7 mouse cellular contexts compared by ENCODE assay signal in genomic region chr2:26628792-26629437, GRCm38 (mm10). TPM values are rescaled to one million over a fixed set of nuclear protein-coding genes. Genes with fewer than 3 reads are reported as not detected.
A peak's percentile ranks its signal among the peaks of the same experiment; 100 is the strongest.
DNase-seq lines count a peak whose midpoint lies in the region; ATAC-seq and TF ChIP-seq lines count a peak whose summit lies in the region.

No protein-coding gene starts in this region.

- peaks cover 15% of the 10 kb centered on the region for H3K4me1 ChIP-seq in lung, embryonic 16.5 days (replicated peaks; ENCODE audit: control insufficient read depth, insufficient read depth, low read length)
- peaks cover 51% of the 10 kb centered on the region for H3K4me1 ChIP-seq in embryonic facial prominence, embryonic 10.5 days
- peaks cover 10% of the 10 kb centered on the region for H3K4me1 ChIP-seq in hindbrain, postnatal 0 days (ENCODE audit: insufficient read depth, low read length)

- no peaks in the 10 kb centered on the region for H3K9me3 ChIP-seq in lung, embryonic 16.5 days (ENCODE audit: control insufficient read depth, low read length)
- no peaks in the 10 kb centered on the region for H3K9me3 ChIP-seq in embryonic facial prominence, embryonic 10.5 days
- no peaks in the 10 kb centered on the region for H3K9me3 ChIP-seq in hindbrain, postnatal 0 days (ENCODE audit: low read length)

- peak overlapping the region; percentile 90 for H3K9ac ChIP-seq in lung, embryonic 16.5 days (ENCODE audit: low read length)
- peak overlapping the region; percentile 92 for H3K9ac ChIP-seq in hindbrain, postnatal 0 days (replicated peaks; ENCODE audit: low read length)

- WGBS in lung, embryonic 16.5 days: 21% methylated on average over 5 of the region's 5 CpGs
- 20% methylated on average over 5 of the region's 5 CpGs for WGBS in embryonic facial prominence, embryonic 10.5 days
- 17% methylated on average over 5 of the region's 5 CpGs for WGBS in hindbrain, postnatal 0 days

- peak overlapping the region; percentile 55 for H3ac ChIP-seq in myocyte (ENCODE audit: control insufficient read depth, insufficient read length)

- TF ChIP-seq POLR2A in myocyte (IDR thresholded peaks at IDR 0.05; ENCODE audit: insufficient read length, low read depth): no peak

- no peak for DNase-seq in lung, postnatal 14 days
- DNase-seq in embryonic facial prominence, embryonic 10.5 days (ENCODE audit: low spot score): peak; percentile 60
- DNase-seq in hindbrain, postnatal 0 days (ENCODE audit: low spot score): no peak
- no peak for DNase-seq in adrenal gland, postnatal 4 days (ENCODE audit: low spot score in 2 of 2)
- no peak for DNase-seq in frontal cortex, postnatal 25 days (ENCODE audit: low spot score in 2 of 2)

- peak overlapping the region; percentile 98 for H3K4me2 ChIP-seq in lung, embryonic 16.5 days (ENCODE audit: low read depth, low read length)
- peak overlapping the region; percentile 98 for H3K4me2 ChIP-seq in hindbrain, postnatal 0 days (ENCODE audit: low read depth, low read length)
- peak overlapping the region; percentile 75 for H3K4me2 ChIP-seq in myocyte (ENCODE audit: low read depth)

- H3K27me3 ChIP-seq in lung, embryonic 16.5 days (ENCODE audit: control insufficient read depth, insufficient read depth, low read depth, low read length): no peaks in the 10 kb centered on the region
- H3K27me3 ChIP-seq in embryonic facial prominence, embryonic 10.5 days (replicated peaks; ENCODE audit: low read depth, poor library complexity, severe bottlenecking): peaks cover 15% of the 10 kb centered on the region; the same call in 1 of the 2 replicates
- no peaks in the 10 kb centered on the region for H3K27me3 ChIP-seq in hindbrain, postnatal 0 days (ENCODE audit: insufficient read depth, low read length)
- H3K27me3 ChIP-seq in myocyte (ENCODE audit: control insufficient read depth, insufficient read depth, insufficient read length): no peaks in the 10 kb centered on the region

- no peak for TF ChIP-seq CTCF in hindbrain, postnatal 0 days (IDR thresholded peaks at IDR 0.05; ENCODE audit: low read depth)

- H3K4me3 ChIP-seq in lung, embryonic 16.5 days (ENCODE audit: low read length): peak overlapping the region; percentile 68
- H3K4me3 ChIP-seq in embryonic facial prominence, embryonic 10.5 days: peak overlapping the region; percentile 86
- peak overlapping the region; percentile 71 for H3K4me3 ChIP-seq in hindbrain, postnatal 0 days (ENCODE audit: low read length)
- H3K4me3 ChIP-seq in myocyte: no peak overlapping the region

- H3K36me3 ChIP-seq in lung, embryonic 16.5 days (ENCODE audit: control insufficient read depth, insufficient read depth, low read length): no peaks in the 10 kb centered on the region
- H3K36me3 ChIP-seq in embryonic facial prominence, embryonic 10.5 days (replicated peaks): peaks cover 30% of the 10 kb centered on the region
- H3K36me3 ChIP-seq in hindbrain, postnatal 0 days (ENCODE audit: insufficient read depth, low read length): no peaks in the 10 kb centered on the region
- H3K36me3 ChIP-seq in myocyte (ENCODE audit: control insufficient read depth, insufficient read depth): no peaks in the 10 kb centered on the region

- H3K79me2 ChIP-seq in myocyte (ENCODE audit: control insufficient read depth, insufficient read depth): no peaks in the 10 kb centered on the region

- H3K27ac ChIP-seq in lung, embryonic 16.5 days (ENCODE audit: low read length): no peak overlapping the region
- peak overlapping the region; percentile 95 for H3K27ac ChIP-seq in embryonic facial prominence, embryonic 10.5 days (replicated peaks)
- peak overlapping the region; percentile 91 for H3K27ac ChIP-seq in hindbrain, postnatal 0 days

- ATAC-seq in lung, embryonic 16.5 days (ENCODE audit: low read depth): peak; percentile 43
- peak; percentile 48 for ATAC-seq in hindbrain, postnatal 0 days

TF ChIP-seq in myocyte, 11 proteins besides CTCF, POLR2A, EP300 and RAD21:
- no peak for TF ChIP-seq MAX (IDR thresholded peaks at IDR 0.05; ENCODE audit: low read depth)
TF ChIP-seq in myocyte: peak in this region for 0.

RNA-seq across cellular contexts. Expression of gene Fam69b, which starts 0.7 kb away (rescaled TPM):
- polyA plus RNA-seq in lung, embryonic 16.5 days (2015; fragmentation: Nextera tagmentation; extraction: Ambion mirVana): 16.5 and 17.1 TPM in 2 replicates
- 39.9 and 43.8 TPM in 2 replicates for polyA plus RNA-seq in embryonic facial prominence, embryonic 10.5 days (2016; fragmentation: Nextera tagmentation; extraction: Ambion mirVana)
- 289 and 302 TPM in 2 replicates for total RNA-seq in hindbrain, postnatal 0 days (2014; rRNA removed)
- polyA plus RNA-seq in hindbrain, postnatal 0 days (2015; fragmentation: Nextera tagmentation; extraction: Ambion mirVana): 129 and 142 TPM in 2 replicates
- polyA plus RNA-seq in myocyte (2012; fragmentation: generic; extraction: Trizol): 2.6 TPM
- total RNA-seq in adrenal gland, postnatal 4 days (2021): 10 to 100 TPM; 11.1 to 11.4 TPM

RNA-seq across cellular contexts. Expression of gene Agpat2, which starts 24.7 kb away (rescaled TPM):
- polyA plus RNA-seq in lung, embryonic 16.5 days (2015; fragmentation: Nextera tagmentation; extraction: Ambion mirVana): 43.0 and 44.8 TPM in 2 replicates
- polyA plus RNA-seq in embryonic facial prominence, embryonic 10.5 days (2016; fragmentation: Nextera tagmentation; extraction: Ambion mirVana): 12.4 and 12.9 TPM in 2 replicates
- total RNA-seq in hindbrain, postnatal 0 days (2014; rRNA removed): 12.2 and 13.9 TPM in 2 replicates
- 6.2 and 8.2 TPM in 2 replicates for polyA plus RNA-seq in hindbrain, postnatal 0 days (2015; fragmentation: Nextera tagmentation; extraction: Ambion mirVana)
- 31.3 TPM for polyA plus RNA-seq in myocyte (2012; fragmentation: generic; extraction: Trizol)
- total RNA-seq in adrenal gland, postnatal 4 days (2021): 100 to 1,000 TPM; 121 to 156 TPM

RNA-seq across cellular contexts. Expression of gene Lcn4, which starts 42.2 kb away (rescaled TPM):
- not detected in 2 replicates for polyA plus RNA-seq in lung, embryonic 16.5 days (2015; fragmentation: Nextera tagmentation; extraction: Ambion mirVana)
- not detected in 2 replicates for polyA plus RNA-seq in embryonic facial prominence, embryonic 10.5 days (2016; fragmentation: Nextera tagmentation; extraction: Ambion mirVana)
- total RNA-seq in hindbrain, postnatal 0 days (2014; rRNA removed): not detected in 2 replicates
- not detected in 2 replicates for polyA plus RNA-seq in hindbrain, postnatal 0 days (2015; fragmentation: Nextera tagmentation; extraction: Ambion mirVana)
- polyA plus RNA-seq in myocyte (2012; fragmentation: generic; extraction: Trizol): not detected
- total RNA-seq in adrenal gland, postnatal 4 days (2021): not detected

RNA-seq across cellular contexts. Expression of gene Gm20532, which starts 42.5 kb away (rescaled TPM):
- not detected in 2 replicates for polyA plus RNA-seq in lung, embryonic 16.5 days (2015; fragmentation: Nextera tagmentation; extraction: Ambion mirVana)
- polyA plus RNA-seq in embryonic facial prominence, embryonic 10.5 days (2016; fragmentation: Nextera tagmentation; extraction: Ambion mirVana): not detected in 2 replicates
- total RNA-seq in hindbrain, postnatal 0 days (2014; rRNA removed): not detected in 2 replicates
- not detected in 2 replicates for polyA plus RNA-seq in hindbrain, postnatal 0 days (2015; fragmentation: Nextera tagmentation; extraction: Ambion mirVana)
- not detected for polyA plus RNA-seq in myocyte (2012; fragmentation: generic; extraction: Trizol)
- total RNA-seq in adrenal gland, postnatal 4 days (2021): not detected

RNA-seq across cellular contexts. Expression of gene Egfl7, which starts 49.1 kb away (rescaled TPM):
- 371 and 375 TPM in 2 replicates for polyA plus RNA-seq in lung, embryonic 16.5 days (2015; fragmentation: Nextera tagmentation; extraction: Ambion mirVana)
- 93.2 and 96.6 TPM in 2 replicates for polyA plus RNA-seq in embryonic facial prominence, embryonic 10.5 days (2016; fragmentation: Nextera tagmentation; extraction: Ambion mirVana)
- 70.4 and 79.5 TPM in 2 replicates for total RNA-seq in hindbrain, postnatal 0 days (2014; rRNA removed)
- 74.8 and 76.5 TPM in 2 replicates for polyA plus RNA-seq in hindbrain, postnatal 0 days (2015; fragmentation: Nextera tagmentation; extraction: Ambion mirVana)
- 2.7 TPM for polyA plus RNA-seq in myocyte (2012; fragmentation: generic; extraction: Trizol)
- total RNA-seq in adrenal gland, postnatal 4 days (2021): 100 to 1,000 TPM; 265 to 295 TPM
